Mouse (Mus musculus): ENCODE data around the gene Map7. TPM values are rescaled to one million over a fixed set of nuclear protein-coding genes. Genes with fewer than 3 reads are reported as not detected.
A peak's percentile ranks its signal among the peaks of the same experiment; 100 is the strongest.

The Map7 gene
- polyA plus RNA-seq, 1 experiment from 2014 or later: 2.7 TPM

GRCm38 (mm10) chr10:20204696-20205431, 56.6 kb downstream of the Map7 start:
- Histone ChIP-seq H3K27ac (ENCODE audit: low read depth, low read length) (no peak overlapping the region), H3K4me2 (ENCODE audit: low read length) (0 out of 2 replicates have a peak overlapping the region, but pooled peaks have one; percentile 12), H3K4me1 (ENCODE audit: control insufficient read depth, insufficient read depth, low read length) (no peaks in the 10 kb centered on the region; the same call in 1 of the 2 replicates), H3K9me3 (replicated peaks; ENCODE audit: control insufficient read depth, low read length) (no peaks in the 10 kb centered on the region), H3K27me3 (replicated peaks; ENCODE audit: control insufficient read depth, insufficient read depth, low read length) (no peaks in the 10 kb centered on the region), H3K4me3 (ENCODE audit: low read depth, low read length) (no peak overlapping the region), H3K36me3 (ENCODE audit: control insufficient read depth, insufficient read depth, low read length) (no peaks in the 10 kb centered on the region), H3K9ac (ENCODE audit: low read length) (no peak overlapping the region)
- ATAC-seq (no peak; the same call in 1 of the 2 replicates), DNase-seq (ENCODE audit: low spot score) (no peak)
- 20% methylated on average over 20 of the region's 20 CpGs for WGBS

- DNase-seq (ENCODE audit: low spot score) (no peak), ATAC-seq (no peak)
- no peaks in the 10 kb centered on the region; the same call in 1 of the 2 replicates for H3K4me1 ChIP-seq (ENCODE audit: control insufficient read depth, insufficient read depth, low read length)
- no peaks in the 10 kb centered on the region for H3K27me3 ChIP-seq (replicated peaks; ENCODE audit: control insufficient read depth, insufficient read depth, low read length)
- no peak overlapping the region for H3K9ac ChIP-seq (ENCODE audit: low read length)
- H3K9me3 ChIP-seq (replicated peaks; ENCODE audit: control insufficient read depth, low read length): no peaks in the 10 kb centered on the region
- no peak overlapping the region for H3K4me2 ChIP-seq (ENCODE audit: low read length)
- H3K4me3 ChIP-seq (ENCODE audit: low read depth, low read length): no peak overlapping the region
- 79% methylated on average over 7 of the region's 7 CpGs for WGBS
- H3K36me3 ChIP-seq (ENCODE audit: control insufficient read depth, insufficient read depth, low read length): no peaks in the 10 kb centered on the region
- H3K27ac ChIP-seq (ENCODE audit: low read depth, low read length): no peak overlapping the region
Observed at GRCm38 (mm10) chr10:20206966-20207365, 58.7 kb downstream of the Map7 start.

GRCm38 (mm10) chr10:20209609-20210341, 61.5 kb downstream of the Map7 start:
- H3K36me3 ChIP-seq (ENCODE audit: control insufficient read depth, insufficient read depth, low read length): no peaks in the 10 kb centered on the region
- no peak for DNase-seq (ENCODE audit: low spot score)
- H3K9me3 ChIP-seq (replicated peaks; ENCODE audit: control insufficient read depth, low read length): no peaks in the 10 kb centered on the region
- no peak for ATAC-seq
- no peaks in the 10 kb centered on the region for H3K27me3 ChIP-seq (replicated peaks; ENCODE audit: control insufficient read depth, insufficient read depth, low read length)
- H3K27ac ChIP-seq (ENCODE audit: low read depth, low read length): no peak overlapping the region
- no peak overlapping the region for H3K4me3 ChIP-seq (ENCODE audit: low read depth, low read length)
- H3K4me1 ChIP-seq (ENCODE audit: control insufficient read depth, insufficient read depth, low read length): no peaks in the 10 kb centered on the region; the same call in 1 of the 2 replicates
- H3K4me2 ChIP-seq (ENCODE audit: low read length): no peak overlapping the region
- no peak overlapping the region for H3K9ac ChIP-seq (ENCODE audit: low read length)
- 98% methylated on average over 5 of the region's 5 CpGs for WGBS

- H3K4me3 ChIP-seq (ENCODE audit: low read depth, low read length): no peak overlapping the region
- no peak overlapping the region for H3K27ac ChIP-seq (ENCODE audit: low read depth, low read length)
- ATAC-seq (no peak), DNase-seq (ENCODE audit: low spot score) (no peak)
- no peaks in the 10 kb centered on the region for H3K36me3 ChIP-seq (ENCODE audit: control insufficient read depth, insufficient read depth, low read length)
- H3K9ac ChIP-seq (ENCODE audit: low read length): no peak overlapping the region
- H3K4me1 ChIP-seq (ENCODE audit: control insufficient read depth, insufficient read depth, low read length): no peaks in the 10 kb centered on the region
- H3K27me3 ChIP-seq (replicated peaks; ENCODE audit: control insufficient read depth, insufficient read depth, low read length): no peaks in the 10 kb centered on the region
- no peaks in the 10 kb centered on the region for H3K9me3 ChIP-seq (replicated peaks; ENCODE audit: control insufficient read depth, low read length)
- no peak overlapping the region for H3K4me2 ChIP-seq (ENCODE audit: low read length)
- WGBS: 82% methylated on average over 4 of the region's 4 CpGs
Observed at GRCm38 (mm10) chr10:20214418-20214817, 66.1 kb downstream of the Map7 start.

- 86% methylated on average over 6 of the region's 6 CpGs for WGBS
- H3K9ac ChIP-seq (ENCODE audit: low read length): no peak overlapping the region
- H3K4me1 ChIP-seq (ENCODE audit: control insufficient read depth, insufficient read depth, low read length): no peaks in the 10 kb centered on the region
- H3K4me3 ChIP-seq (ENCODE audit: low read depth, low read length): no peak overlapping the region
- no peak overlapping the region for H3K27ac ChIP-seq (ENCODE audit: low read depth, low read length)
- no peak for ATAC-seq
- no peaks in the 10 kb centered on the region for H3K27me3 ChIP-seq (replicated peaks; ENCODE audit: control insufficient read depth, insufficient read depth, low read length)
- H3K4me2 ChIP-seq (ENCODE audit: low read length): no peak overlapping the region
- no peaks in the 10 kb centered on the region for H3K36me3 ChIP-seq (ENCODE audit: control insufficient read depth, insufficient read depth, low read length)
- DNase-seq (ENCODE audit: low spot score): no peak
- H3K9me3 ChIP-seq (replicated peaks; ENCODE audit: control insufficient read depth, low read length): no peaks in the 10 kb centered on the region
Observed at GRCm38 (mm10) chr10:20216982-20217381, 68.7 kb downstream of the Map7 start.

GRCm38 (mm10) chr10:20218866-20219265, 70.6 kb downstream of the Map7 start:
- Histone ChIP-seq H3K36me3 (ENCODE audit: control insufficient read depth, insufficient read depth, low read length) (no peaks in the 10 kb centered on the region), H3K4me3 (ENCODE audit: low read depth, low read length) (no peak overlapping the region), H3K4me2 (ENCODE audit: low read length) (no peak overlapping the region), H3K27ac (ENCODE audit: low read depth, low read length) (no peak overlapping the region), H3K9ac (ENCODE audit: low read length) (no peak overlapping the region), H3K4me1 (ENCODE audit: control insufficient read depth, insufficient read depth, low read length) (no peaks in the 10 kb centered on the region), H3K9me3 (replicated peaks; ENCODE audit: control insufficient read depth, low read length) (no peaks in the 10 kb centered on the region), H3K27me3 (replicated peaks; ENCODE audit: control insufficient read depth, insufficient read depth, low read length) (no peaks in the 10 kb centered on the region)
- ATAC-seq: no peak
- 71% methylated on average over 4 of the region's 4 CpGs for WGBS
- no peak for DNase-seq (ENCODE audit: low spot score)

GRCm38 (mm10) chr10:20219538-20219937, 71.3 kb downstream of the Map7 start:
- Histone ChIP-seq H3K27me3 (replicated peaks; ENCODE audit: control insufficient read depth, insufficient read depth, low read length) (no peaks in the 10 kb centered on the region), H3K9ac (ENCODE audit: low read length) (no peak overlapping the region), H3K4me1 (ENCODE audit: control insufficient read depth, insufficient read depth, low read length) (no peaks in the 10 kb centered on the region), H3K27ac (ENCODE audit: low read depth, low read length) (no peak overlapping the region), H3K36me3 (ENCODE audit: control insufficient read depth, insufficient read depth, low read length) (no peaks in the 10 kb centered on the region), H3K4me2 (ENCODE audit: low read length) (no peak overlapping the region), H3K4me3 (ENCODE audit: low read depth, low read length) (no peak overlapping the region), H3K9me3 (replicated peaks; ENCODE audit: control insufficient read depth, low read length) (no peaks in the 10 kb centered on the region)
- DNase-seq (ENCODE audit: low spot score): no peak
- no peak for ATAC-seq
- WGBS: 90% methylated on average over 8 of the region's 8 CpGs

GRCm38 (mm10) chr10:20220443-20221071, 72.3 kb downstream of the Map7 start:
- no peak overlapping the region for H3K4me2 ChIP-seq (ENCODE audit: low read length)
- H3K27me3 ChIP-seq (replicated peaks; ENCODE audit: control insufficient read depth, insufficient read depth, low read length): no peaks in the 10 kb centered on the region
- ATAC-seq (no peak), DNase-seq (ENCODE audit: low spot score) (peak; percentile 16)
- no peaks in the 10 kb centered on the region for H3K36me3 ChIP-seq (ENCODE audit: control insufficient read depth, insufficient read depth, low read length)
- no peak overlapping the region for H3K27ac ChIP-seq (ENCODE audit: low read depth, low read length)
- no peak overlapping the region for H3K9ac ChIP-seq (ENCODE audit: low read length)
- H3K9me3 ChIP-seq (replicated peaks; ENCODE audit: control insufficient read depth, low read length): no peaks in the 10 kb centered on the region
- H3K4me3 ChIP-seq (ENCODE audit: low read depth, low read length): no peak overlapping the region
- H3K4me1 ChIP-seq (ENCODE audit: control insufficient read depth, insufficient read depth, low read length): no peaks in the 10 kb centered on the region
- WGBS: 69% methylated on average over 10 of the region's 10 CpGs

Data from forebrain, embryonic 14.5 days (tissue).